Mouse (Mus musculus) urinary bladder, postnatal 10 days (tissue): ENCODE results near the gene Hspa5.
"Not testable (repeated sequence)": the region's sequence is repeated elsewhere in the genome, so short reads cannot be mapped to it uniquely, and the experiment has no call there.

Source experiments
- DNase-seq: peaks from one replicate; pipeline ENCODE4 v3.0.0; 2022; ENCODE audit warnings: low spot score

The Hspa5 gene

GRCm38 (mm10) chr2:34808057-34808456 is 36.3 kb downstream of the Hspa5 start:
- DNase-seq = no peak

GRCm38 (mm10) chr2:34809568-34809967 is 37.8 kb downstream of the Hspa5 start:
- no peak for DNase-seq

- no peak for DNase-seq
Observed at GRCm38 (mm10) chr2:34810775-34811174, 39.0 kb downstream of the Hspa5 start.

- DNase-seq = no peak
Observed at GRCm38 (mm10) chr2:34812706-34813105, 40.9 kb downstream of the Hspa5 start.

- DNase-seq = not testable (repeated sequence)
Observed at GRCm38 (mm10) chr2:34815893-34816292, 44.1 kb downstream of the Hspa5 start.

- DNase-seq = no peak
Observed at GRCm38 (mm10) chr2:34818492-34818891, 46.7 kb downstream of the Hspa5 start.

- DNase-seq = peak; percentile 75
Observed at GRCm38 (mm10) chr2:34825827-34826459, 54.2 kb downstream of the Hspa5 start, which contains the start of gene Fbxw2. Gene Fbxw2, minus strand, starts transcription at chr2:34826311.

GRCm38 (mm10) chr2:34826460-34827231 is 54.9 kb downstream of the Hspa5 start:
- no peak for DNase-seq
